Mouse (Mus musculus) large intestine, adult 2 months (tissue): ENCODE data around the gene Ypel3. TPM values are rescaled to one million over a fixed set of nuclear protein-coding genes. Genes with fewer than 3 reads are reported as not detected.
"Not testable (repeated sequence)": the region's sequence is repeated elsewhere in the genome, so short reads cannot be mapped to it uniquely, and the experiment has no call there.

ENCODE experiments used
- DNase-seq: peaks from one replicate; pipeline ENCODE4 v3.0.0-alpha.2; 2012; ENCODE audit warnings: low read depth, low spot score
- WGBS: fragments of 180-500 bp; shearing (Covaris S2); methylation state at CpG from one replicate; pipeline ENCODE4 v1.1.7; 2018; 5-methylcytosine and 5-hydroxymethylcytosine counted together
- polyA plus RNA-seq: library from polyadenylated mRNA; depleted of rRNA; stranded (reverse); fragments of >200 nt; gene quantifications from 2 replicates; pipeline ENCODE4 v1.2.3, GENCODE M21; 2012; rRNA removed

The Ypel3 gene
- polyA plus RNA-seq = 84.4 and 90.5 TPM in 2 replicates

DNA sequence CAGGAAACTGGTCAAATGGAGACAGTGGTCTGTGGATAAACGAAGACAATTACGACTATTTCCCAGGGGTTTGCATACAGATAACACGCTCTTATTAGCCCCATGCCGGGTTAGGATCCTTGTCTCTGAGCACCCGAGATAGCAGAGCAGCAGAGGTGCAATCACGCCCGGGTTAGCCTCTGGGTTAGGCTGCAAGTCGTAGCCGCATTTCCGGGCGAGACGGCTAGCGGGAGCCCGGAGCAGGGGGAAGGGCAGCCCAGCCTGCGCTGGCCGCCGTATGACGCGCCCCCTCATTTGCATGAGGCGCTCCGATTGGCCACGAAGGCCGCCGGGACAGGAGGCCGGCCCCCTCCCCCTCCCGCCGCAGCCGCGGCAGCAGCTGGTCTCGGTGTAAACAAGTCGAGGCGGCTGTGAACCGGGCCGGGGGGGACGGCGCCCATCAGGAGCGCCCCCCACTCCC is at the start of gene Ypel3:
Gene Ypel3 (plus strand): TSS at position 358 of the 460 bp plus-strand sequence.
- DNase-seq = no peak
- under 1% methylated on average over 36 of the region's 37 CpGs for WGBS

DNA sequence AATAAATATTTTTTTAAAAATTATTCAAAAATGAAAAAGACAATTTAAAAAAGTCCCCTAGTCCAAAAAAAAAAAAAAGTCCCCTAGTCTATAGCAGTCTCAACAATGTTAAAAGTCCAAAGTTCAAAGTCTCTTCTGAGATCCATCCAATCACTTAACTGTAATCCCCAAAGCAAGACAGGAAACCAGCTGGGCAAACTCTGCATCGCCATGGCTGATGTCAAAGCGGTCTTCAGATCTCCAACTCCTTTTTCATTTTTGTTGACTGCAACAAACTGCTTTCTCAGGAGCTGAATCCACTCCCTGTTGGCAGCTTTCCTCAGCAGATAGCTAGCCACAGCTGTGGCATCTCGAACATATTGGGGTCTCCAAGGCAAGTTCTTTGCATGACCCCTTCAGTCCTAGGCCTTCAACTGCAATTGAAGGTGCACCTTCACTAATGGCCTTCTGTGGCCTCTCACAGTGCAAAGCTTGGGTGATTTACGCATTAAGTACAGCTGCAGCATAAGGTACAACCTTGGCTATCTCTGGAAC is 46.4 kb upstream of the Ypel3 start:
- DNase-seq = not testable (repeated sequence)
- 53% methylated on average over 4 of the region's 4 CpGs for WGBS

- WGBS = 71% methylated on average over 8 of the region's 8 CpGs
- no peak for DNase-seq
Observed at GRCm38 (mm10) chr7:126736122-126736521, 40.6 kb upstream of the Ypel3 start.

GRCm38 (mm10) chr7:126739551-126739950 is 37.2 kb upstream of the Ypel3 start:
- DNase-seq = no peak
- 83% methylated on average over 17 of the region's 17 CpGs for WGBS

DNA sequence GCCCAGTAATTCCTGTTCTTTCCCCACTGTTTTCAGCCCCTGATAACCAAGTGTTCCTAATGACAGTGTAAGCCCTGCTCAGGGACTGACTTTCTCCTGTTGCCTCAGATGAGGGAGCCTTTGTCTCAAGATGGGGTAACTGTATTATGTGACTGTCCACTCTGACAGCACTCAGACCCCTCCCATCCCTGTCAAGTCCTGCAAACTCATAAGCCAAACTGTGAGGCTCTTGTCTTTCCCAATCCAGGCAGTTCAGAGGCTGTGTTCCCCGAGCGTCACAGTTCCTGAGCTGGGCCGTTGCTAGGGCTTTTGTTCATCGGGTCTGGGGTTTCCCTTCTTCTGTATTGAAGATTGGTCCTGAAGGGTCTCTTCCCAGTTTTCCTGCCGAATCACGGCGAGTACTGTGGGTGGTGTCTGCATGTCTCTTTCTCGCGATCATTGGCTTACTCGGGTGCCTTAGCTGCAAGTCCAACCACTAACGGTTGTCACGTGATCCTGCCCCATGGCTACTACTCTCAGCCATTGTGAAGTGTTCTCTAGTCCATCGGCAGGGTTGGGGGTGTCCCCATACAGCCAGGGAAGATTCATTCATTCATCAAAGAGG is 36.5 kb upstream of the Ypel3 start:
- DNase-seq = no peak
- 82% methylated on average over 13 of the region's 13 CpGs for WGBS

- WGBS = 73% methylated on average over 5 of the region's 5 CpGs
Observed at GRCm38 (mm10) chr7:126740977-126741376, 35.8 kb upstream of the Ypel3 start.

DNA sequence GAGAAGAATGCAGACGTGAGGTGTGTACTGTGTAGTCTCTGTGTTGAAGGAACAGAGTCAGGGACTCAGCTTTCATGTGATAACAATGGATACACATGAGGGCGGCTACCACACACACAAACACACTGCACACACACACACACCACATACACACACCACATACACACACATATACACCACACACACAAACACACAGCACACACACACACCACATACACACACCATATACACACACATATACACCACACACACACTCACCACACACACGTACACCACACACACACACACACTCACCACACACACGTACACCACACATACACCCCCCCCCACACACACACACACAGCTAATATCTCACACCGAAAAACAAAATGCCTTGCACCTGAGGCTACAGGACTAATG is 35.3 kb upstream of the Ypel3 start:
- no peak for DNase-seq
- WGBS = 87% methylated on average over 5 of the region's 5 CpGs

More at GRCm38 (mm10) chr7:126740977-126741376, 35.8 kb upstream of the Ypel3 start:
- no peak for DNase-seq

- no peak for DNase-seq
- 90% methylated on average over 13 of the region's 13 CpGs for WGBS
Observed at GRCm38 (mm10) chr7:126741964-126742482, 34.7 kb upstream of the Ypel3 start.

GRCm38 (mm10) chr7:126746066-126746465 is 30.7 kb upstream of the Ypel3 start:
- DNase-seq = no peak
- 51% methylated on average over 12 of the region's 12 CpGs for WGBS

GRCm38 (mm10) chr7:126746798-126747197 is 30.0 kb upstream of the Ypel3 start:
- 13% methylated on average over 6 of the region's 6 CpGs for WGBS
- DNase-seq = peak; percentile 60

DNA sequence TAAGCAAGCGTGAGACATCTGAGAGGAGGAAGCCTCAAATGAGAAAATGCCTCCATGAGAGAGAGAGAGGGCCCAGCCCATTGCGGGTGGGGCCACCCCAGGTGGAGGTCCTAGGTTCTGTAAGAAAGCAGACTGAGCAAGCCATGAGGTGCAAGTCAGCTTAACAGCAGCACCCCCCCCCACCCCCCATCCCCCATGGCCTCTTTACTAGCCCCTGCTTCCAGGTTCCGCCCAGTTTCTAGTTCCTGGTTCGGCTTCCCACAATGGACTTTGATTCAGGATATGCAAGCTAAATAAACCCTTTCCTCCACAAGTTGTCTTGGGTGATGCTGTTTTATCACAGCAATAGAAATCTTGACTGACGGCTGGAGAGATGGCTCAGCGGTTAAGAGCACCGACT is 27.9 kb upstream of the Ypel3 start:
- 21% methylated on average over 7 of the region's 7 CpGs for WGBS

DNA sequence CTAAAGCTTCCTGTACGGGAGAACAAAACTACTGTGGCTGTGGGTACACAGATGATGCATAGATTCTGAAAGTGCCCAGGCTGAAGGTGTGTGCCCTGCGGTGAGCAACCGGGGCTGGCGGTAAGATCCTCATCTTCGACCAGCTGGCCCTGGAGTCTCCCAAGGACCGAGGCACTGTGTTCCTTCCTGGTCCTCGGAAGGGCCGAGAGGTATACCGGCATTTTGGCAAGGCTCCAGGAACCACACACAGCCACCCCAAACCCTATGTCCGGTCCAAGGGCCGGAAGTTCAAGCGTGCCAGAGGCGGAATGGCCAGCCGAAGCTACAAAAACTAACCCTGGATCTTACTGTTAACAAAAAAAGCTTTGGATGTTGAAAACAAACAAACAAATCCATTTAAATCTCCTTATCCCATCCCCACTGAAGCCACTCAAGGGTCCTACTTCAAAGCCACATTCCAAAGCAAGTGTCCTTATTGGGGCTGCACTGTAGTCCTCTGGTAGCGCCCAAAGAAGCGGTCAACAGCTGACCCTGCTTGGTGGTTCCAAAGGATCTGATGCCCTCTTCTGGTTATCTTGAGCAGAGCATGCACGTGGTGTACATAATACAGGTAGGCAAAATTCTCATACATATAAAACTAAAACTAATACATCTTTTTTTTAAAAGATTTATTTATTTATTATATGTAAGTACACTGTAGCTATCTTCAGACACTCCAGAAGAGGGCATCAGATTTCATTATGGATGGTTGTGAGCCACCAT is 27.0 kb upstream of the Ypel3 start:
- 77% methylated on average over 17 of the region's 17 CpGs for WGBS
- DNase-seq = no peak

More for the DNA sequence above, 27.9 kb upstream of the Ypel3 start:
- peak; percentile 76 for DNase-seq

DNA sequence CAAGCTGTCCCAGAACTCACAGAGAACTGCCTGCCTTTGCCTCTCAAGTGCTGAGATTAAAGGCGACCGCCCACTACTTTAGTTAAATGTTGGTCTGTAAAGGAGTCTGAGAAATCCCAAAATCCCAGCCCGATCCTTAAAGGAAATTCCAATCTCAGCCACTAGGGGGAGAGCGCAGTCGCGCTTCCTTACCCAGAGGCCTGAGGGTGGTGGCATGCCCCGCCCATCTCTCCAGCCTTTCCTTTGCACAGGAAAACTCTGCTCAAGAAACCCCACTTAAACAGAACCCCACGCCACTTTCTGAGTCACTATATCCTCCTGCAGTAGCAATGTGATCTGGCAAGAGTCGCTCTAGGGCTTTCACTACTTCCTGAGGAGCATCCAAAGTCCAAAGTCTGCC is 21.9 kb upstream of the Ypel3 start:
- 1% methylated on average over 9 of the region's 9 CpGs for WGBS
- DNase-seq = no peak

GRCm38 (mm10) chr7:126758539-126758938 is 18.2 kb upstream of the Ypel3 start:
- WGBS = 79% methylated on average over 7 of the region's 7 CpGs
- no peak for DNase-seq

DNA sequence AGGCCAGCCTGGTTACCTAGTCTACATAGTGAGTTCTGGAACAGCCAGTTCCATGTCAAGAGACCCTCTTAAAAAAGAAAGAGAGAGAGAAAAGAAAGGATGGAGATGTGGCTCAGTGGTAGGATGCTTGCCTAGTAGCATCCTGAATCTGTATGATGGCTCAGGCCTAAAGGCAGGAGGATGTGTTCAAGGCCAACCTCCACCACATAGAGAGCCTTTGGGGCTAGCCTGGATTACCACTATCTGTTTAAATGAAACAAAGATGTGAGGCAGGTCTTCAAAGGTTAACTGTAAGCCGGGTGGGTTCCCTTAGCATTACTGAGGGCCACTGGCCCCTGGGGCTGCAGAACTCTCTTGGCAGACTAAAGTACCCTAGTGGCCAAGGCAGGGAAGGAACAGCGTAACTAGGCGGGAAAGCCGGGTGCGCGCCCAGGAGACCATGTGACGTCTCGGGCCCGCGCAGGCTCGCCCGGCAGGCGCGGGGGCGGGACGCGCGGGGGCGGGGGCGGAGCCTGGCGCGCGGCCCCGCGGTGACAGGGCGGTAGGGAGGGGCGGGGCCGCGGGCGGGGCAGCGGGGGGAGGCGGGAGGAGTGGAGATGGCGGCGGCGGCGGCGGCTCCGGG is 17.6 kb upstream of the Ypel3 start, which contains the start of gene Mapk3:
Gene Mapk3 (plus strand): TSS at position 552 of the 622 bp plus-strand sequence.
- DNase-seq = no peak
- 1% methylated on average over 33 of the region's 38 CpGs for WGBS

DNA sequence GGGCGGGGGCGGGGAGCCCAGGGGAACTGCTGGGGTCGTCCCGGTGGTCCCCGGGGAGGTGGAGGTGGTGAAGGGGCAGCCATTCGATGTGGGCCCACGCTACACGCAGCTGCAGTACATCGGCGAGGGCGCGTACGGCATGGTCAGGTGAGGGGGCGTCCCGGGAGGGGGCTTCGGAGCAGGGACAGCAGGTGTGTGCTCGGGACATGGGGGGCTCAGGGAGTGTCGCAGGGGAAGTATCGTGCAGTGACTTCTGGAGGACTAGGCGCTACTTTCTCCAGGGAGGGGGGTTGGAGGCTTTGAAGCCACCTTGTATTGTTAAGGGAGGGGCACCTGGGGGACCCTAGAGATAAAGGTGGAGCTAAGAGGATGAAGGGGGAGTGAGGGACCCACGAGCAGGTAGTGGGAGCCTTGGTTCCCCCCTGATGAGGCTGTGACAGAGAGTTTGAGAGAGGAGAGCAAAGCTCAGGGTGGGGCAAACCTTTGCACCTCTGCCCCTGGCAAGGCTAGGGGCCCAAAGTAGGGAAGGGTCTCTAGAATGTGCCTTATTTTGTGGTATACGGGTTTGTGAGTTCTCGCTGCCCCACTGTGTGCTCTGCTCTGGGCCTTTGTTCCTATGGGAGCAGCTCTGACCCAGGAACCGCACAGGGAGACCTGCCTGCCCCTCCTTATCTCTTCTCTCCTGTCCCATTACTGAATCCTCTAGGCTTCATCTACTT is 16.9 kb upstream of the Ypel3 start:
- no peak for DNase-seq
- 0% methylated on average over 22 of the region's 24 CpGs for WGBS

- WGBS = 2% methylated on average over 3 of the region's 3 CpGs
- no peak for DNase-seq
Observed at GRCm38 (mm10) chr7:126760391-126760802, 16.4 kb upstream of the Ypel3 start.

- no peak for DNase-seq
- 11% methylated on average over 4 of the region's 4 CpGs for WGBS
Observed at GRCm38 (mm10) chr7:126760956-126761355, 15.8 kb upstream of the Ypel3 start.

- DNase-seq = no peak
- whole genome bisulfite sequencing = 20% methylated on average over 6 of the region's 6 CpGs
Observed at GRCm38 (mm10) chr7:126761529-126762067, 15.2 kb upstream of the Ypel3 start.
